Mouse (Mus musculus) megakaryocyte, embryonic 14.5 days (primary cell): ENCODE data around the gene Kat2b.

Experiments
- FLI1 ChIP-seq: IDR thresholded peaks from 2 replicates; pipeline ENCODE4 v1.6.1; 2012; ENCODE audit warnings: low read length, inconsistent platforms, mixed read lengths
- GATA1 ChIP-seq: IDR thresholded peaks from 3 replicates; pipeline ENCODE4 v1.6.1; 2012; ENCODE audit warnings: mixed read lengths, low read length, inconsistent platforms, borderline replicate concordance

- no peak for TF ChIP-seq FLI1
- no peak for TF ChIP-seq GATA1
Observed at GRCm38 (mm10) chr17:53598571-53598970, 31.9 kb downstream of the Kat2b start.
